Mouse (Mus musculus): ENCODE data around the gene Gm8005. TPM values are rescaled to one million over a fixed set of nuclear protein-coding genes. Genes with fewer than 3 reads are reported as not detected.

The Gm8005 gene
- polyA plus RNA-seq (2012; rRNA removed) = not detected in 2 replicates

GRCm38 (mm10) chr14:42439573-42439972 is at the start of gene Gm8005:
TSS of gene Gm8005 (minus strand) at chr14:42439673.

DNA sequence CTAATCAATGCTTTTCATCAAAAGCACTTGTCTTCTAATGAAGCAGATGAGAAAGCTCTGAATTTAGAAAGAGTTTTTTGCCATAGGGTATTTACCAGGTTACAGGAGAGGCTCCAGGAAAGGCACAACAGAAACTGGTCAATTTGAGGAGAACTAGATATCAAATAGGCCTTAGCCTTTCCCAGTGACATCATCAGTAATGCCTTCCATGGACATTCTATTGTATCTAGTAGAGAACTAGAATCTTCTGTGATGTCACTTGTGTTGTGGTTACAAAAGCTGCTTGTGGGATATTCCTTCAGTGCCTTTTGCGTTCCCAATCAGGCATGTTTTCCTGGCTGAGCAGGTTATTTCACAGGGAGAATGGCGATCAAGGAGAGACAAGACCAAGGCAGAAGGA is 24.1 kb upstream of the Gm8005 start, which contains the start of gene Gm8011:
Gene Gm8011, plus strand, starts transcription at position 301 of the 400 bp plus-strand sequence.

Other genes with a start within 250 kb of the Gm8005 start
- gene Gm3573, start 248.9 kb downstream of the Gm8005 start, polyA plus RNA-seq (2012; rRNA removed) = not detected in 2 replicates
- gene Gm17026, start 179.6 kb downstream of the Gm8005 start, polyA plus RNA-seq (2012; rRNA removed) = not detected in 2 replicates
- gene Gm9611, start 142.3 kb downstream of the Gm8005 start, polyA plus RNA-seq (2012; rRNA removed) = not detected in 2 replicates
- gene Gm7995, start 129.5 kb downstream of the Gm8005 start, polyA plus RNA-seq (2012; rRNA removed) = not detected in 2 replicates
- not detected in 2 replicates for gene Gm8011, start 24.2 kb upstream of the Gm8005 start, polyA plus RNA-seq (2012; rRNA removed)
- not detected in 2 replicates for gene Gm8020, start 62.7 kb upstream of the Gm8005 start, polyA plus RNA-seq (2012; rRNA removed)
- gene Gm8024, start 84.6 kb upstream of the Gm8005 start, polyA plus RNA-seq (2012; rRNA removed) = not detected in 2 replicates
- gene Gm17124, start 160.2 kb upstream of the Gm8005 start, polyA plus RNA-seq (2012; rRNA removed) = not detected in 2 replicates
- gene Gm3633, start 202.2 kb upstream of the Gm8005 start, polyA plus RNA-seq (2012; rRNA removed) = not detected in 2 replicates
- not detected in 2 replicates for gene Gm10378, start 216.3 kb upstream of the Gm8005 start, polyA plus RNA-seq (2012; rRNA removed)

Data from colon, adult 2 months (tissue).